Mouse (Mus musculus): ENCODE measurements at regions not wholly inside any gene's neighbourhood (a gene's known extent, or its start where the extent isn't known, plus 50 kb on each side); places are given as distances from the start of the nearest gene placed in this dataset.

- WGBS = 94% methylated on average over 1 of the region's 1 CpGs
- Histone ChIP-seq H3K4me1 (ENCODE audit: insufficient read depth) (no peaks in the 10 kb centered on the region), H3K27ac (ENCODE audit: low read depth, low read length) (no peak overlapping the region), H3K27me3 (ENCODE audit: insufficient read depth, low read length) (no peaks in the 10 kb centered on the region), H3K4me2 (ENCODE audit: low read depth) (no peak overlapping the region), H3K36me3 (ENCODE audit: insufficient read depth) (no peaks in the 10 kb centered on the region), H3K9me3 (ENCODE audit: low read length) (no peaks in the 10 kb centered on the region), H3K9ac (no peak overlapping the region), H3K4me3 (ENCODE audit: low read depth, low read length) (no peak overlapping the region)
- DNase-seq (no peak), ATAC-seq (peak; percentile 48; the same call in 1 of the 2 replicates)
- no peak for TF ChIP-seq CTCF (IDR thresholded peaks at IDR 0.05; ENCODE audit: low read depth)
These were observed 95.2 kb upstream of the Id4 start for GRCm38 (mm10) chr13:48165838-48166237.

GRCm38 (mm10) chr13:48167976-48168375 lies 93.1 kb upstream of the Id4 start:
- 23% methylated on average over 8 of the region's 8 CpGs for WGBS
- H3K9ac ChIP-seq = no peak overlapping the region
- DNase-seq = no peak
- no peak overlapping the region for H3K4me2 ChIP-seq (ENCODE audit: low read depth)
- no peaks in the 10 kb centered on the region for H3K27me3 ChIP-seq (ENCODE audit: insufficient read depth, low read length)
- TF ChIP-seq CTCF (IDR thresholded peaks at IDR 0.05; ENCODE audit: low read depth) = no peak
- H3K36me3 ChIP-seq (ENCODE audit: insufficient read depth) = no peaks in the 10 kb centered on the region
- no peak overlapping the region for H3K4me3 ChIP-seq (ENCODE audit: low read depth, low read length)
- no peaks in the 10 kb centered on the region for H3K9me3 ChIP-seq (ENCODE audit: low read length)
- H3K4me1 ChIP-seq (ENCODE audit: insufficient read depth) = no peaks in the 10 kb centered on the region
- ATAC-seq = no peak
- H3K27ac ChIP-seq (ENCODE audit: low read depth, low read length) = no peak overlapping the region

- DNase-seq = no peak
- H3K27ac ChIP-seq (ENCODE audit: low read depth, low read length) = no peak overlapping the region
- ATAC-seq = peak; percentile 40; the same call in 1 of the 2 replicates
These were observed 89.6 kb upstream of the Id4 start for GRCm38 (mm10) chr13:48171309-48171953.

GRCm38 (mm10) chr13:48171994-48172393 lies 89.0 kb upstream of the Id4 start:
- DNase-seq (no peak), ATAC-seq (no peak)
- H3K4me3 ChIP-seq (ENCODE audit: low read depth, low read length) = no peak overlapping the region
- H3K9ac ChIP-seq = no peak overlapping the region
- H3K4me1 ChIP-seq (ENCODE audit: insufficient read depth) = no peaks in the 10 kb centered on the region
- no peaks in the 10 kb centered on the region for H3K27me3 ChIP-seq (ENCODE audit: insufficient read depth, low read length)
- no peak for TF ChIP-seq CTCF (IDR thresholded peaks at IDR 0.05; ENCODE audit: low read depth)
- WGBS = 11% methylated on average over 3 of the region's 3 CpGs
- H3K4me2 ChIP-seq (ENCODE audit: low read depth) = no peak overlapping the region
- H3K9me3 ChIP-seq (ENCODE audit: low read length) = no peaks in the 10 kb centered on the region
- H3K27ac ChIP-seq (ENCODE audit: low read depth, low read length) = no peak overlapping the region
- no peaks in the 10 kb centered on the region for H3K36me3 ChIP-seq (ENCODE audit: insufficient read depth)

More at GRCm38 (mm10) chr13:48171309-48171953, 89.6 kb upstream of the Id4 start:
- Histone ChIP-seq H3K9me3 (ENCODE audit: low read length) (no peaks in the 10 kb centered on the region), H3K27me3 (ENCODE audit: insufficient read depth, low read length) (no peaks in the 10 kb centered on the region), H3K4me1 (ENCODE audit: insufficient read depth) (no peaks in the 10 kb centered on the region), H3K4me2 (ENCODE audit: low read depth) (0 out of 2 replicates have a peak overlapping the region, but pooled peaks have one; percentile 13), H3K36me3 (ENCODE audit: insufficient read depth) (no peaks in the 10 kb centered on the region), H3K4me3 (ENCODE audit: low read depth, low read length) (no peak overlapping the region), H3K9ac (no peak overlapping the region)
- TF ChIP-seq CTCF (IDR thresholded peaks at IDR 0.05; ENCODE audit: low read depth) = no peak
- WGBS = 14% methylated on average over 16 of the region's 16 CpGs

GRCm38 (mm10) chr13:48192476-48192875 lies 68.6 kb upstream of the Id4 start:
- 86% methylated on average over 2 of the region's 2 CpGs for WGBS
- DNase-seq = no peak
- no peak for ATAC-seq
- H3K4me3 ChIP-seq (ENCODE audit: low read depth, low read length) = no peak overlapping the region
- no peak overlapping the region for H3K27ac ChIP-seq (ENCODE audit: low read depth, low read length)
- H3K9ac ChIP-seq = no peak overlapping the region
- H3K9me3 ChIP-seq (ENCODE audit: low read length) = no peaks in the 10 kb centered on the region
- H3K4me1 ChIP-seq (ENCODE audit: insufficient read depth) = no peaks in the 10 kb centered on the region
- H3K36me3 ChIP-seq (ENCODE audit: insufficient read depth) = no peaks in the 10 kb centered on the region
- H3K27me3 ChIP-seq (ENCODE audit: insufficient read depth, low read length) = no peaks in the 10 kb centered on the region
- no peak overlapping the region for H3K4me2 ChIP-seq (ENCODE audit: low read depth)
- TF ChIP-seq CTCF (IDR thresholded peaks at IDR 0.05; ENCODE audit: low read depth) = no peak

DNA sequence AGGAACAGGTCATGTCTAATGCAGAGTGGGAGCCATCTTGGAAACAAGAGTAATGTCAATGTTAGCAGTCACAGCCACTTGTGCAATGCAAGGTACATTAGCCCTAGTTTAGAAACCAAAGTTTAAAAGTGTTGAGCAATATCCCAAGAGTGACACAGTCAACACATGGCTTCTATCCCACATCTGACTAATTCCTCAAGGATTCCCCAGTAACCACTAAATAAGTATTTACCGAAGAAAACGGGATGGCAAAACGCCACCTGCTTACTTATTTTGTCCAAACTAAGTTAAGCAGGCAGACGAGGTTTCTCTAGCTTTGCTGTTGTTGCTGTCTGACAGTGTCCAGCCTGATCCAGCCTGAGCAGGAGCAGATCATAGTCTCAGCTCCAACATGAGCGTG lies 67.1 kb upstream of the Id4 start:
- 82% methylated on average over 5 of the region's 5 CpGs for WGBS
- no peak overlapping the region for H3K4me3 ChIP-seq (ENCODE audit: low read depth, low read length)
- H3K27ac ChIP-seq (ENCODE audit: low read depth, low read length) = no peak overlapping the region
- H3K27me3 ChIP-seq (ENCODE audit: insufficient read depth, low read length) = no peaks in the 10 kb centered on the region
- H3K4me2 ChIP-seq (ENCODE audit: low read depth) = no peak overlapping the region
- DNase-seq = no peak
- no peak for TF ChIP-seq CTCF (IDR thresholded peaks at IDR 0.05; ENCODE audit: low read depth)
- H3K9ac ChIP-seq = no peak overlapping the region
- no peak for ATAC-seq
- H3K4me1 ChIP-seq (ENCODE audit: insufficient read depth) = no peaks in the 10 kb centered on the region
- no peaks in the 10 kb centered on the region for H3K36me3 ChIP-seq (ENCODE audit: insufficient read depth)
- H3K9me3 ChIP-seq (ENCODE audit: low read length) = no peaks in the 10 kb centered on the region

DNA sequence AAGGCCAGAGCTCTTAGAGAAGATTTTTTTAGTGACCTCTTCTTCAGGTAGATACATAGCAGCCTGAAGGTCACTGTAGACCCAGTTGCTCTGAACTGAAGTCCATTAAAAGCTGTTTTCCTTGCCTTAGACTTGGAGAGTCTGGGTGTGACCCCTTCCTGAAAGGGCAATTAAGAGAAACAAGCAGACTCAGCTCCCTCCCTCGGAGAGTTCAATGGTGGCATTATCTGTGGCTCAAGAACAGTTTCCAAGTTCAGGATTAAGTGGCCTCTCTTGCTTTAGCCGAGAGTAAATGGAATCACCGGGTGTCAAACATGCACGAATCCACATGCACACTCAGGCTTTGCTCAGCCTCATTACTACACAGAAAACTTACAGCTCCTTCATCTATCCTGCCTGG lies 53.2 kb upstream of the Id4 start:
- DNase-seq = no peak
- H3K9me3 ChIP-seq (ENCODE audit: low read length) = no peaks in the 10 kb centered on the region
- no peak for TF ChIP-seq CTCF (IDR thresholded peaks at IDR 0.05; ENCODE audit: low read depth)
- no peak overlapping the region for H3K9ac ChIP-seq
- no peaks in the 10 kb centered on the region for H3K4me1 ChIP-seq (ENCODE audit: insufficient read depth)
- no peaks in the 10 kb centered on the region for H3K36me3 ChIP-seq (ENCODE audit: insufficient read depth)
- ATAC-seq = no peak
- no peak overlapping the region for H3K27ac ChIP-seq (ENCODE audit: low read depth, low read length)
- no peak overlapping the region for H3K4me3 ChIP-seq (ENCODE audit: low read depth, low read length)
- no peak overlapping the region for H3K4me2 ChIP-seq (ENCODE audit: low read depth)
- H3K27me3 ChIP-seq (ENCODE audit: insufficient read depth, low read length) = no peaks in the 10 kb centered on the region
- 18% methylated on average over 4 of the region's 4 CpGs for WGBS

All from forebrain, postnatal 0 days (tissue).